Mouse (Mus musculus): Measurements from ENCODE around the gene Aldoart1.

The Aldoart1 gene

GRCm38 (mm10) chr4:72852534-72852933, at the start of gene Aldoart1:
TSS of gene Aldoart1 (minus strand) at chr4:72852634.
- DNase-seq = no peak

- DNase-seq = no peak
Observed at GRCm38 (mm10) chr4:72901566-72901965, 49.1 kb upstream of the Aldoart1 start.

- no peak for DNase-seq
Observed at GRCm38 (mm10) chr4:72865371-72866075, 13.1 kb upstream of the Aldoart1 start.

GRCm38 (mm10) chr4:72844276-72844675, 8.2 kb downstream of the Aldoart1 start:
- DNase-seq = no peak

GRCm38 (mm10) chr4:72843025-72843424, 9.4 kb downstream of the Aldoart1 start:
- DNase-seq = no peak

- DNase-seq = no peak
Observed at GRCm38 (mm10) chr4:72836430-72836829, 16.0 kb downstream of the Aldoart1 start.

- no peak for DNase-seq
Observed at GRCm38 (mm10) chr4:72835400-72835799, 17.0 kb downstream of the Aldoart1 start.

GRCm38 (mm10) chr4:72800816-72801215, 51.6 kb downstream of the Aldoart1 start:
- DNase-seq = no peak
